Mouse (Mus musculus): ENCODE results near the gene Nudt3.
A peak's percentile ranks its signal among the peaks of the same experiment; 100 is the strongest.

Nudt3 gene

GRCm38 (mm10) chr17:27545991-27546390, 77.3 kb downstream of the Nudt3 start:
- DNase-seq (ENCODE audit: low read depth, low spot score) = no peak

DNA sequence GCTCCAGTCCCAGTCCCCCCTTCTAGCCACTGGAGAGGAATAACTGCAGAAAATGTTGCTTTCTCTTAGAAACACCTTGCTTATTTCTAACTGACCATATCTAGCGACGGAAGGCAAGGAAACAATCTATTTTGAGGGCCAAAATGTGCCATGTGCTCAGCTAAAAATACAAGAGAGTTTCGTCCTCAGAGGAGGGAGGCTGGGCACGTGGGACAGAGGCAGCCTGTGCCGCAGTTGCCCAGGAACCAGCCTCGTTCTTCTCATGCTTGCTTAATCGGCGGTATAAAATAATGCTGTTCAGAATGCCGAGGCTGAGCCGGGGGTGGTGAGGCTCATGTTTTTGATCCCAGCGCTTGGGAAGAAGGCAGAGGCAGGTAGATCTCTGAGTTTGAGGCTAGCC, 78.7 kb downstream of the Nudt3 start:
- no peak for DNase-seq (ENCODE audit: low read depth, low spot score)

GRCm38 (mm10) chr17:27541984-27542383, 81.3 kb downstream of the Nudt3 start:
- DNase-seq (ENCODE audit: low read depth, low spot score) = no peak

GRCm38 (mm10) chr17:27541261-27541660, 82.0 kb downstream of the Nudt3 start:
- DNase-seq (ENCODE audit: low read depth, low spot score) = no peak

DNA sequence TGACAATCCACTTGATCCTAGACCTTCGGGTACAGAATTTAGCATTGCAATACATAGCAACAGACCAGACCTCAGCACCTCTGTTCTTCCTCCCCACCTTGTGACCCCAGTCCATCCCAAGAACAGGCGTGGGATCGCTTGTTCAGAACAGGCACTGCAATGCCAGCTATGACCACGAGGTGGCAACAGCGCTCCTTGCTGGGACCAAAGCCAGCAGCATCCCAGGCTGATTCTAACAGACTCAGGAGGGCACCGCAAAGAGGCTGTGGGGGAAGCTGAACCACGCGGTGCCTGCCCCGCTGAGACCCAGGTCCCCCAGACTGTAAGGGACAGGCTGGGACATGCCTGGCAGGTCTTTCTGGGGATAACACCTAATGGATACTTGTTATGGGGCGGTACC, 88.6 kb downstream of the Nudt3 start:
- peak; percentile 66 for DNase-seq (ENCODE audit: low read depth, low spot score)

DNA sequence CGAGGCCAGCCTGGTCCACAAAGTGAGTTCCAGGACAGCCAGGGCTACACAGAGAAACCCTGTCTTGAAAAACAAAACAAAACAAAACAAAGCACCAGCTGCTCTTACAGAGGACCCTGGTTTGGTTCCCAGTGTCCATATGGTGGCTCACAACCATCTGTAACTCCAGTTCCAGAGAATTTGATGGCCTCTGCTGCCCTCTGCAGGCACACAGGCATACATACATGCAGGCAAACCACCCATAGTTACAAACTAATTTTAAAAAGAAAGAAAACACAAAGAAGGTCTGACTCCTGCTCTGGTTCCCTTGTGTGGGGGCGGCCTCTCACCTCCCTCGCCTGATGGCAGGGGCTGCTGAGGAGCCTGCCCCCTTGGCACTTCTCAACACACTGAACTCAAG, 89.9 kb downstream of the Nudt3 start:
- DNase-seq (ENCODE audit: low read depth, low spot score) = no peak

DNA sequence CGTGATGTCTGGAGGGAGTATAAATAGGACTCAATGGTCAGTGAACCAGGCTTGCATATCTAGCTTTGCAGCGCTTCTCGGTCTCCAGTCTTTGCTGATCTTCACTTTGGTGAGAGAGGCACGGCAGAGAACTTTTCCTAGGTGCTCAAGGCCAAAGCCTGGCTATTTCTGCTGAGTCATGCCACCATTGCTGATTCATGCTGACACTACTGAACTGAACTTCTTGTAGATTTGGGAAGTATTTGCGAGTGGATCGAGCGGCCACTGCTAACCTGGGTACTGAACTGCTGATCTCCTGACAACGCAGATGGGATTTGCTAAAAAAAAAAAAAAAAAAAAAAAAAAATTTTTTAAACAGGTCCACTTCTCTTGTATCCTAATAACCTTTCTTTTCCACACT, 91.2 kb downstream of the Nudt3 start:
- no peak for DNase-seq (ENCODE audit: low read depth, low spot score)
